In genomic region chr6:17635615-17636284, GRCm38 (mm10) we compare ENCODE assay signal across 8 mouse cellular contexts. TPM values are rescaled to one million over a fixed set of nuclear protein-coding genes. Genes with fewer than 3 reads are reported as not detected.
DNase-seq lines count a peak whose midpoint lies in the region; ATAC-seq and TF ChIP-seq lines count a peak whose summit lies in the region.

Gene Capza2 (plus strand): TSS chr6:17636234.

- H3K27me3 ChIP-seq in intestine, embryonic 14.5 days (replicated peaks; ENCODE audit: control insufficient read depth, insufficient read depth, low read length): no peaks in the 10 kb centered on the region
- H3K27me3 ChIP-seq in liver, embryonic 16.5 days (ENCODE audit: control insufficient read depth, insufficient read depth, low read depth, low read length): no peaks in the 10 kb centered on the region

- TF ChIP-seq POLR2A in bone marrow macrophage, adult 2 months (IDR thresholded peaks at IDR 0.05; ENCODE audit: borderline replicate concordance, low read depth, low read length): no peak

- H3K36me3 ChIP-seq in intestine, embryonic 14.5 days (ENCODE audit: control insufficient read depth, insufficient read depth, low read length): no peaks in the 10 kb centered on the region
- H3K36me3 ChIP-seq in liver, embryonic 16.5 days (ENCODE audit: control insufficient read depth, insufficient read depth): no peaks in the 10 kb centered on the region

- DNase-seq in frontal cortex, adult 2 months (ENCODE audit: extremely low spot score in 1 of 2, low spot score in 1 of 2): no peak
- DNase-seq in frontal cortex, postnatal 10 days (ENCODE audit: low spot score in 2 of 2): no peak
- DNase-seq in gastrocnemius, postnatal 4 days (ENCODE audit: low spot score in 2 of 2): no peak
- DNase-seq in intestine, embryonic 14.5 days (ENCODE audit: low spot score): no peak
- peak; percentile 44 for DNase-seq in skeletal muscle tissue, adult 2 months (ENCODE audit: low read depth, low spot score)
- DNase-seq in adipocyte (ENCODE audit: low spot score): no peak

- WGBS in intestine, embryonic 14.5 days: 67% methylated on average over 7 of the region's 7 CpGs
- 23% methylated on average over 7 of the region's 7 CpGs for WGBS in liver, embryonic 16.5 days (ENCODE audit: insufficient replicate concordance)

- peak within 1 kb of the TSS; percentile 78 for H3K4me3 ChIP-seq in bone marrow macrophage, adult 2 months (ENCODE audit: insufficient read depth, low read length)
- H3K4me3 ChIP-seq in intestine, embryonic 14.5 days (ENCODE audit: low read depth, low read length): peak within 1 kb of the TSS; percentile 57
- H3K4me3 ChIP-seq in liver, embryonic 16.5 days (ENCODE audit: low read depth, low read length): peak within 1 kb of the TSS; percentile 96

- H3K4me2 ChIP-seq in intestine, embryonic 14.5 days (ENCODE audit: low read length): peak within 1 kb of the TSS; percentile 46
- peak within 1 kb of the TSS; percentile 73 for H3K4me2 ChIP-seq in liver, embryonic 16.5 days (ENCODE audit: low read depth, low read length)

- TF ChIP-seq CTCF in bone marrow macrophage, adult 2 months (IDR thresholded peaks at IDR 0.05; ENCODE audit: low read depth, low read length): no peak

- peak within 1 kb of the TSS; percentile 99 for H3K27ac ChIP-seq in bone marrow macrophage, adult 2 months (ENCODE audit: insufficient read depth, low read depth, low read length)
- H3K27ac ChIP-seq in intestine, embryonic 14.5 days (ENCODE audit: low read depth): peak within 1 kb of the TSS; percentile 95
- peak within 1 kb of the TSS; percentile 92 for H3K27ac ChIP-seq in liver, embryonic 16.5 days (ENCODE audit: low read length)

- H3K4me1 ChIP-seq in bone marrow macrophage, adult 2 months (ENCODE audit: control insufficient read depth, insufficient read depth, low read length): peaks cover 32% of the 10 kb centered on the region
- peaks cover 8% of the 10 kb centered on the region; the same call in 1 of the 2 replicates for H3K4me1 ChIP-seq in intestine, embryonic 14.5 days (replicated peaks; ENCODE audit: control insufficient read depth, insufficient read depth, low read length)
- peaks cover 9% of the 10 kb centered on the region for H3K4me1 ChIP-seq in liver, embryonic 16.5 days (ENCODE audit: control insufficient read depth, low read depth, low read length)

- H3K9ac ChIP-seq in intestine, embryonic 14.5 days (ENCODE audit: low read length): peak within 1 kb of the TSS; percentile 95
- H3K9ac ChIP-seq in liver, embryonic 16.5 days (ENCODE audit: low read depth, low read length): peak within 1 kb of the TSS; percentile 95

- no peak for ATAC-seq in intestine, embryonic 14.5 days (replicated peaks; ENCODE audit: low FRiP score, low TSS enrichment, low read depth)
- no peak for ATAC-seq in liver, embryonic 16.5 days (ENCODE audit: low read depth)

- no peaks in the 10 kb centered on the region for H3K9me3 ChIP-seq in intestine, embryonic 14.5 days (ENCODE audit: control insufficient read depth, low read length)
- no peaks in the 10 kb centered on the region for H3K9me3 ChIP-seq in liver, embryonic 16.5 days (replicated peaks; ENCODE audit: control insufficient read depth, low read length)

RNA-seq across cellular contexts. Expression of gene Capza2, which starts in this region (rescaled TPM):
- 151 and 174 TPM in 2 replicates for polyA plus RNA-seq in frontal cortex, adult 2 months (2012; rRNA removed)
- 468 and 474 TPM in 2 replicates for polyA plus RNA-seq in bone marrow macrophage, adult 2 months (2012; ENCODE audit: insufficient read depth, insufficient read length, missing spikeins)
- total RNA-seq in gastrocnemius, postnatal 4 days (2021): 100 to 1,000 TPM; 183 to 208 TPM
- 225 and 245 TPM in 2 replicates for polyA plus RNA-seq in intestine, embryonic 14.5 days (2014; fragmentation: Nextera tagmentation; extraction: Ambion mirVana)
- polyA plus RNA-seq in liver, embryonic 16.5 days (2015; fragmentation: Nextera tagmentation; extraction: Ambion mirVana): 80.9 and 88.3 TPM in 2 replicates
